Mouse (Mus musculus): ENCODE data around the gene Gm7271. TPM values are rescaled to one million over a fixed set of nuclear protein-coding genes. Genes with fewer than 3 reads are reported as not detected.

Gene Gm7271
- total and polyA plus RNA-seq, 3 experiments, result not detected

- Histone ChIP-seq H3K9me3 (replicated peaks) (no peaks in the 10 kb centered on the region), H3K27me3 (ENCODE audit: insufficient read depth, low read length) (peaks cover 32% of the 10 kb centered on the region), H3K4me3 (ENCODE audit: low read depth, low read length) (no peak overlapping the region), H3K4me1 (ENCODE audit: insufficient read depth, low read depth, low read length) (no peaks in the 10 kb centered on the region), H3K36me3 (replicated peaks) (no peaks in the 10 kb centered on the region)
- no peak for ATAC-seq (ENCODE audit: extremely low read depth, insufficient number of reproducible peaks, low FRiP score, poor library complexity, severe bottlenecking)
- TF ChIP-seq CTCF (IDR thresholded peaks at IDR 0.05; ENCODE audit: low read depth, low read length) (no peak), GATA2 (IDR thresholded peaks at IDR 0.05; ENCODE audit: borderline replicate concordance, low read depth, low read length) (no peak), TAL1 (conservative IDR thresholded peaks at IDR 0.05; ENCODE audit: low read depth, low read length) (no peak), POLR2AphosphoS5 (IDR thresholded peaks at IDR 0.05; ENCODE audit: insufficient replicate concordance, low read depth, low read length) (no peak), GATA1 (IDR thresholded peaks at IDR 0.05; ENCODE audit: borderline replicate concordance, low read length) (no peak)
- DNase-seq (ENCODE audit: low spot score), result no peak
Observed at GRCm38 (mm10) chr5:76477764-76478163, 6.1 kb upstream of the Gm7271 start.

GRCm38 (mm10) chr5:76495126-76495525 is 11.3 kb downstream of the Gm7271 start:
- H3K36me3 ChIP-seq (replicated peaks), result no peaks in the 10 kb centered on the region
- no peaks in the 10 kb centered on the region for H3K27me3 ChIP-seq (ENCODE audit: insufficient read depth, low read length)
- no peak for TF ChIP-seq POLR2AphosphoS5 (IDR thresholded peaks at IDR 0.05; ENCODE audit: insufficient replicate concordance, low read depth, low read length)
- no peak for TF ChIP-seq TAL1 (conservative IDR thresholded peaks at IDR 0.05; ENCODE audit: low read depth, low read length)
- TF ChIP-seq GATA1 (IDR thresholded peaks at IDR 0.05; ENCODE audit: borderline replicate concordance, low read length), result no peak
- TF ChIP-seq CTCF (IDR thresholded peaks at IDR 0.05; ENCODE audit: low read depth, low read length), result no peak
- TF ChIP-seq GATA2 (IDR thresholded peaks at IDR 0.05; ENCODE audit: borderline replicate concordance, low read depth, low read length), result no peak
- DNase-seq (ENCODE audit: low spot score), result no peak
- no peak for ATAC-seq (ENCODE audit: extremely low read depth, insufficient number of reproducible peaks, low FRiP score, poor library complexity, severe bottlenecking)
- no peak overlapping the region for H3K4me3 ChIP-seq (ENCODE audit: low read depth, low read length)
- H3K9me3 ChIP-seq (replicated peaks), result no peaks in the 10 kb centered on the region
- H3K4me1 ChIP-seq (ENCODE audit: insufficient read depth, low read depth, low read length), result no peaks in the 10 kb centered on the region

- H3K36me3 ChIP-seq (replicated peaks), result no peaks in the 10 kb centered on the region
- DNase-seq (ENCODE audit: low spot score) (no peak), ATAC-seq (ENCODE audit: extremely low read depth, insufficient number of reproducible peaks, low FRiP score, poor library complexity, severe bottlenecking) (no peak)
- peaks cover 13% of the 10 kb centered on the region for H3K4me1 ChIP-seq (ENCODE audit: insufficient read depth, low read depth, low read length)
- H3K27me3 ChIP-seq (ENCODE audit: insufficient read depth, low read length), result peaks cover 16% of the 10 kb centered on the region; the same call in 1 of the 2 replicates
- no peak overlapping the region for H3K4me3 ChIP-seq (ENCODE audit: low read depth, low read length)
- H3K9me3 ChIP-seq (replicated peaks), result no peaks in the 10 kb centered on the region
- no peak for TF ChIP-seq GATA1 (IDR thresholded peaks at IDR 0.05; ENCODE audit: borderline replicate concordance, low read length)
- TF ChIP-seq POLR2AphosphoS5 (IDR thresholded peaks at IDR 0.05; ENCODE audit: insufficient replicate concordance, low read depth, low read length), result no peak
- TF ChIP-seq GATA2 (IDR thresholded peaks at IDR 0.05; ENCODE audit: borderline replicate concordance, low read depth, low read length), result no peak
- TF ChIP-seq TAL1 (conservative IDR thresholded peaks at IDR 0.05; ENCODE audit: low read depth, low read length), result no peak
- no peak for TF ChIP-seq CTCF (IDR thresholded peaks at IDR 0.05; ENCODE audit: low read depth, low read length)
Observed at GRCm38 (mm10) chr5:76522446-76522845, 38.6 kb downstream of the Gm7271 start.

- H3K27me3 ChIP-seq (ENCODE audit: insufficient read depth, low read length), result peaks cover 10% of the 10 kb centered on the region; the same call in 1 of the 2 replicates
- no peak for DNase-seq (ENCODE audit: low spot score)
- peaks cover 17% of the 10 kb centered on the region for H3K4me1 ChIP-seq (ENCODE audit: insufficient read depth, low read depth, low read length)
- TF ChIP-seq POLR2AphosphoS5 (IDR thresholded peaks at IDR 0.05; ENCODE audit: insufficient replicate concordance, low read depth, low read length), result no peak
- TF ChIP-seq GATA1 (IDR thresholded peaks at IDR 0.05; ENCODE audit: borderline replicate concordance, low read length), result no peak
- no peak for TF ChIP-seq TAL1 (conservative IDR thresholded peaks at IDR 0.05; ENCODE audit: low read depth, low read length)
- no peak for TF ChIP-seq GATA2 (IDR thresholded peaks at IDR 0.05; ENCODE audit: borderline replicate concordance, low read depth, low read length)
- TF ChIP-seq CTCF (IDR thresholded peaks at IDR 0.05; ENCODE audit: low read depth, low read length), result no peak
- no peak overlapping the region for H3K4me3 ChIP-seq (ENCODE audit: low read depth, low read length)
- H3K36me3 ChIP-seq (replicated peaks), result no peaks in the 10 kb centered on the region
- no peak for ATAC-seq (ENCODE audit: extremely low read depth, insufficient number of reproducible peaks, low FRiP score, poor library complexity, severe bottlenecking)
- no peaks in the 10 kb centered on the region for H3K9me3 ChIP-seq (replicated peaks)
Observed at GRCm38 (mm10) chr5:76524623-76525022, 40.8 kb downstream of the Gm7271 start.

GRCm38 (mm10) chr5:76525066-76525465 is 41.2 kb downstream of the Gm7271 start:
- no peak for DNase-seq (ENCODE audit: low spot score)
- Histone ChIP-seq H3K9me3 (replicated peaks) (no peaks in the 10 kb centered on the region), H3K36me3 (replicated peaks) (no peaks in the 10 kb centered on the region), H3K4me3 (ENCODE audit: low read depth, low read length) (no peak overlapping the region), H3K27me3 (ENCODE audit: insufficient read depth, low read length) (peaks cover 10% of the 10 kb centered on the region; the same call in 1 of the 2 replicates), H3K4me1 (ENCODE audit: insufficient read depth, low read depth, low read length) (peaks cover 19% of the 10 kb centered on the region)
- no peak for ATAC-seq (ENCODE audit: extremely low read depth, insufficient number of reproducible peaks, low FRiP score, poor library complexity, severe bottlenecking)
- TF ChIP-seq POLR2AphosphoS5 (IDR thresholded peaks at IDR 0.05; ENCODE audit: insufficient replicate concordance, low read depth, low read length) (no peak), TAL1 (conservative IDR thresholded peaks at IDR 0.05; ENCODE audit: low read depth, low read length) (no peak), GATA2 (IDR thresholded peaks at IDR 0.05; ENCODE audit: borderline replicate concordance, low read depth, low read length) (no peak), CTCF (IDR thresholded peaks at IDR 0.05; ENCODE audit: low read depth, low read length) (no peak), GATA1 (IDR thresholded peaks at IDR 0.05; ENCODE audit: borderline replicate concordance, low read length) (no peak)

- Histone ChIP-seq H3K4me3 (ENCODE audit: low read depth, low read length) (no peak overlapping the region), H3K9me3 (replicated peaks) (no peaks in the 10 kb centered on the region), H3K27me3 (ENCODE audit: insufficient read depth, low read length) (peaks cover 10% of the 10 kb centered on the region; the same call in 1 of the 2 replicates), H3K4me1 (ENCODE audit: insufficient read depth, low read depth, low read length) (peaks cover 26% of the 10 kb centered on the region), H3K36me3 (replicated peaks) (peaks cover under 1% of the 10 kb centered on the region)
- no peak for TF ChIP-seq POLR2AphosphoS5 (IDR thresholded peaks at IDR 0.05; ENCODE audit: insufficient replicate concordance, low read depth, low read length)
- TF ChIP-seq GATA1 (IDR thresholded peaks at IDR 0.05; ENCODE audit: borderline replicate concordance, low read length), result no peak
- no peak for TF ChIP-seq TAL1 (conservative IDR thresholded peaks at IDR 0.05; ENCODE audit: low read depth, low read length)
- no peak for TF ChIP-seq GATA2 (IDR thresholded peaks at IDR 0.05; ENCODE audit: borderline replicate concordance, low read depth, low read length)
- no peak for TF ChIP-seq CTCF (IDR thresholded peaks at IDR 0.05; ENCODE audit: low read depth, low read length)
- ATAC-seq (ENCODE audit: extremely low read depth, insufficient number of reproducible peaks, low FRiP score, poor library complexity, severe bottlenecking), result no peak
- no peak for DNase-seq (ENCODE audit: low spot score)
Observed at GRCm38 (mm10) chr5:76525829-76526228, 42.0 kb downstream of the Gm7271 start.

Data from G1E (cell line).